Mouse (Mus musculus): ENCODE data around the gene Dirc2. TPM values are rescaled to one million over a fixed set of nuclear protein-coding genes. Genes with fewer than 3 reads are reported as not detected.

The Dirc2 gene
- total RNA-seq, 2 experiments from 2014 or later = 78.9 to 81.1 TPM

- no peak for DNase-seq (ENCODE audit: low spot score in 2 of 2)
- intact Hi-C loops (cut with DNase I) = no loop called here
These were observed 8.6 kb upstream of the Dirc2 start for GRCm38 (mm10) chr16:35777768-35778167.

- no peak for DNase-seq (ENCODE audit: low spot score in 2 of 2)
- intact Hi-C loops (cut with DNase I) = no loop called here
These were observed 7.6 kb upstream of the Dirc2 start for GRCm38 (mm10) chr16:35776737-35777136.

GRCm38 (mm10) chr16:35775835-35776234 is 6.7 kb upstream of the Dirc2 start:
- DNase-seq (ENCODE audit: low spot score in 2 of 2) = no peak
- intact Hi-C loops (cut with DNase I) = no loop called here

- DNase-seq (ENCODE audit: low spot score in 2 of 2) = no peak
- intact Hi-C loops (cut with DNase I) = no loop called here
These were observed 3.4 kb upstream of the Dirc2 start for GRCm38 (mm10) chr16:35772598-35772997.

- no peak for DNase-seq (ENCODE audit: low spot score in 2 of 2)
- intact Hi-C loops (cut with DNase I) = no loop called here
These were observed 2.5 kb upstream of the Dirc2 start for GRCm38 (mm10) chr16:35771606-35772005.

- DNase-seq (ENCODE audit: low spot score in 2 of 2) = no peak
- intact Hi-C loops (cut with DNase I) = no loop called here
These were observed 2.0 kb upstream of the Dirc2 start for GRCm38 (mm10) chr16:35771141-35771540.

GRCm38 (mm10) chr16:35769878-35770657 is 912 bp upstream of the Dirc2 start, which contains the start of gene Hspbap1:
Hspbap1 (plus strand) TSS chr16:35770375.
- intact Hi-C loops (cut with DNase I) = no loop called here
- peak; percentile 87 to 92 for DNase-seq (ENCODE audit: low spot score in 2 of 2)

GRCm38 (mm10) chr16:35768469-35768784 is 729 bp downstream of the Dirc2 start:
- intact Hi-C loops (cut with DNase I) = no loop called here

GRCm38 (mm10) chr16:35766366-35766765 is 2.8 kb downstream of the Dirc2 start:
- intact Hi-C loops (cut with DNase I) = no loop called here
- no peak for DNase-seq (ENCODE audit: low spot score in 2 of 2)

More at GRCm38 (mm10) chr16:35768469-35768784, 729 bp downstream of the Dirc2 start:
- no peak for DNase-seq (ENCODE audit: low spot score in 2 of 2)

GRCm38 (mm10) chr16:35765449-35765848 is 3.7 kb downstream of the Dirc2 start:
- DNase-seq (ENCODE audit: low spot score in 2 of 2) = no peak
- intact Hi-C loops (cut with DNase I) = no loop called here

GRCm38 (mm10) chr16:35764941-35765340 is 4.2 kb downstream of the Dirc2 start:
- intact Hi-C loops (cut with DNase I) = no loop called here
- no peak for DNase-seq (ENCODE audit: low spot score in 2 of 2)

- DNase-seq (ENCODE audit: low spot score in 2 of 2) = no peak
- intact Hi-C loops (cut with DNase I) = no loop called here
These were observed 5.4 kb downstream of the Dirc2 start for GRCm38 (mm10) chr16:35763590-35764296.

GRCm38 (mm10) chr16:35759401-35759800 is 9.8 kb downstream of the Dirc2 start:
- DNase-seq (ENCODE audit: low spot score in 2 of 2) = no peak
- intact Hi-C loops (cut with DNase I) = no loop called here

GRCm38 (mm10) chr16:35756697-35757096 is 12.5 kb downstream of the Dirc2 start:
- intact Hi-C loops (cut with DNase I) = no loop called here

GRCm38 (mm10) chr16:35755502-35756334 is 13.4 kb downstream of the Dirc2 start:
- DNase-seq (ENCODE audit: low spot score in 2 of 2) = no peak
- intact Hi-C loops (cut with DNase I) = no loop called here

More at GRCm38 (mm10) chr16:35756697-35757096, 12.5 kb downstream of the Dirc2 start:
- no peak for DNase-seq (ENCODE audit: low spot score in 2 of 2)

- DNase-seq (ENCODE audit: low spot score in 2 of 2) = no peak
- intact Hi-C loops (cut with DNase I) = no loop called here
These were observed 15.2 kb downstream of the Dirc2 start for GRCm38 (mm10) chr16:35753926-35754325.

GRCm38 (mm10) chr16:35751841-35752240 is 17.3 kb downstream of the Dirc2 start:
- DNase-seq (ENCODE audit: low spot score in 2 of 2) = no peak
- intact Hi-C loops (cut with DNase I) = no loop called here

GRCm38 (mm10) chr16:35749385-35749784 is 19.8 kb downstream of the Dirc2 start:
- DNase-seq (ENCODE audit: low spot score in 2 of 2) = no peak
- intact Hi-C loops (cut with DNase I) = no loop called here

- intact Hi-C loops (cut with DNase I) = no loop called here
- DNase-seq (ENCODE audit: low spot score in 2 of 2) = no peak
These were observed 20.9 kb downstream of the Dirc2 start for GRCm38 (mm10) chr16:35748237-35748603.
